19 mouse cellular contexts compared by ENCODE assay signal in the genomic region with DNA sequence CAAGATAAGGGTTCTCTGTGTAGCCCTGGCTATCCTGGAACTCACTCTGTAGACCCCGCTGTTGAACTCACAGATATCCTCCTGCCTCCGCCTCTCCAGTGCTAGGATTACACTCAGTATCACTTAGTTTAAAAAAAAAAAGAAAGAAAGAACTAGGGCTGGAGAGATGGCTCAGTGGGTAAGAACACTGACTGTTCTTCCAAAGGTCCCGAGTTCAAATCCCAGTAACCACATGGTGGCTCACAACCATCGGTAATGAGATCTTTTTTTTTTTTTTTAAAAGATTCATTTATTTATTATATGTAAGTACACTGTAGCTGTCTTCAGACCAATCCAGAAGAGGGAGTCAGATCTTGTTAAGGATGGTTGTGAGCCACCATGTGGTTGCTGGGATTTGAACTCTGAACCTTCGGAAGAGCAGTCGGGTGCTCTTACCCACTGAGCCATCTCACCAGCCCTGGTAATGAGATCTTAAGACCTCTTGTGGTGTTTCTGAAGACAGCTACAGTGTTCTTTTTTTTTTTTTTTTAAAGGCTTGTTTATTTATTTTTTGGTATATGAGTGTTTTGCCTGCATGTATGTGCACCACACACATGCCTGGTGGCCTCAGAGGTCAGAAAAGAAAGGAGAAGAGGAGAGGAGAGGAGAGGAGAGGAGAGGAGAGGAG. TPM values are rescaled to one million over a fixed set of nuclear protein-coding genes. Genes with fewer than 3 reads are reported as not detected.
A peak's percentile ranks its signal among the peaks of the same experiment; 100 is the strongest.
DNase-seq lines count a peak whose midpoint lies in the region; TF ChIP-seq lines count a peak whose summit lies in the region.
"Not testable (repeated sequence)": the region's sequence is repeated elsewhere in the genome, so short reads cannot be mapped to it uniquely, and the experiment has no call there.
"Had no signal": no experiment of that assay in that cellular context is flagged by ENCODE, and none has a peak within 500 bp of the region (broad histone marks: within the 10 kb centered on the region; RNA-seq: fewer than 3 reads in every experiment).

No protein-coding gene starts in this region.

- H3K27me3 ChIP-seq in CH12.LX (replicated peaks): peaks cover 33% of the 10 kb centered on the region
- H3K27me3 ChIP-seq in MEL (ENCODE audit: control insufficient read depth in 1 of 2, insufficient read depth in 2 of 2, low read length in 2 of 2); small intestine, adult 2 months (ENCODE audit: control insufficient read depth, insufficient read depth, low read length): not testable (repeated sequence)

- TF ChIP-seq RAD21 in CH12.LX (IDR thresholded peaks at IDR 0.05; ENCODE audit: low read depth, low read length); MEL (IDR thresholded peaks at IDR 0.05; ENCODE audit: low read depth, low read length): not testable (repeated sequence)

- not testable (repeated sequence) for H3K4me3 ChIP-seq in CH12.LX (replicated peaks in 1 of 3; ENCODE audit: low read depth in 2 of 3, low read length in 2 of 3, poor library complexity in 1 of 3); MEL (ENCODE audit: control insufficient read depth in 1 of 2, insufficient read depth in 1 of 2, low read depth in 2 of 2, low read length in 2 of 2); small intestine, adult 2 months (ENCODE audit: low read depth, low read length)

- TF ChIP-seq CTCF in CH12.LX (conservative IDR thresholded peaks at IDR 0.05 in 1 of 2, IDR thresholded peaks at IDR 0.05 in 1 of 2; ENCODE audit: low read depth in 2 of 2, low read length in 2 of 2); MEL (IDR thresholded peaks at IDR 0.05 in 2 of 3, conservative IDR thresholded peaks at IDR 0.05 in 1 of 3; ENCODE audit: control insufficient read depth in 1 of 3, insufficient read depth in 1 of 3, low read depth in 2 of 3, low read length in 3 of 3, poor library complexity in 1 of 3, severe bottlenecking in 1 of 3); small intestine, adult 2 months (IDR thresholded peaks at IDR 0.05; ENCODE audit: extremely low read depth, insufficient read length, insufficient replicate concordance, low read depth, low read length): not testable (repeated sequence)

- H3K4me1 ChIP-seq in CH12.LX (ENCODE audit: control insufficient read depth in 1 of 2, insufficient read depth in 2 of 2); MEL (ENCODE audit: control insufficient read depth in 1 of 2, insufficient read depth in 2 of 2, low read length in 2 of 2): not testable (repeated sequence)
- H3K4me1 ChIP-seq in small intestine, adult 2 months (ENCODE audit: control insufficient read depth, insufficient read depth, insufficient read length, low read length): peaks cover 43% of the 10 kb centered on the region

- dilution Hi-C loops in CH12.LX (cut with MboI; ENCODE audit: extremely low pct_ligation_motif_present, extremely low pct_unique_long_range_greater_than_20kb, low sequenced_read_pairs): not testable (repeated sequence)

- not testable (repeated sequence) for DNase-seq in CH12.LX (ENCODE audit: extremely low read depth); MEL (ENCODE audit: low read depth, low spot score)

- WGBS in small intestine, adult 2 months: 92% methylated on average over 6 of the region's 6 CpGs

- H3K36me3 ChIP-seq in CH12.LX (replicated peaks in 1 of 2; ENCODE audit: control insufficient read depth in 1 of 2, insufficient read depth in 1 of 2, low read length in 1 of 2); MEL (ENCODE audit: control insufficient read depth in 1 of 2, insufficient read depth in 2 of 2, low read length in 2 of 2); small intestine, adult 2 months (ENCODE audit: control insufficient read depth, insufficient read depth, low read length): not testable (repeated sequence)

- H3K9ac ChIP-seq in CH12.LX (ENCODE audit: insufficient read depth, low read depth); MEL (ENCODE audit: control insufficient read depth, low read depth, low read length, poor library complexity, severe bottlenecking): not testable (repeated sequence)

- TF ChIP-seq EP300 in CH12.LX (IDR thresholded peaks at IDR 0.05; ENCODE audit: low read length); MEL (IDR thresholded peaks at IDR 0.05; ENCODE audit: low read depth in 1 of 2, low read length in 2 of 2): not testable (repeated sequence)

- H3K4me2 ChIP-seq in CH12.LX (ENCODE audit: insufficient read depth, low read depth, poor library complexity, severe bottlenecking): not testable (repeated sequence)

- H3K79me2 ChIP-seq in CH12.LX (replicated peaks; ENCODE audit: control insufficient read depth, extremely low read depth, insufficient read depth, poor library complexity, severe bottlenecking); MEL (ENCODE audit: control insufficient read depth, insufficient read depth, low read length, poor library complexity): not testable (repeated sequence)

- H3K9me3 ChIP-seq in CH12.LX (replicated peaks; ENCODE audit: low read length); MEL (replicated peaks; ENCODE audit: insufficient read depth, low read length): not testable (repeated sequence)

- in situ Hi-C loops in CH12.LX (cut with MboI; ENCODE audit: low pct_ligation_motif_present, low pct_unique_long_range_greater_than_20kb, low sequenced_read_pairs): loop anchor here (5.0 kb wide), 1 partner anchor 142 kb away; a partner anchor contains a TSS

- TF ChIP-seq POLR2A in CH12.LX (IDR thresholded peaks at IDR 0.05; ENCODE audit: low read depth, low read length); MEL (IDR thresholded peaks at IDR 0.05; ENCODE audit: control insufficient read depth in 1 of 2, insufficient read depth in 1 of 2, low read depth in 1 of 2, low read length in 2 of 2, poor library complexity in 1 of 2); small intestine, adult 2 months (IDR thresholded peaks at IDR 0.05; ENCODE audit: low read depth, low read length): not testable (repeated sequence)

- not testable (repeated sequence) for H3K27ac ChIP-seq in CH12.LX (ENCODE audit: insufficient read depth, low read depth); MEL (ENCODE audit: control insufficient read depth, low read depth, low read length)
- H3K27ac ChIP-seq in small intestine, adult 2 months (ENCODE audit: insufficient read depth, low read depth, low read length): peak overlapping the region; percentile 96

TF ChIP-seq in CH12.LX, 34 proteins besides CTCF, POLR2A, EP300 and RAD21:
- TF ChIP-seq TBP (conservative IDR thresholded peaks at IDR 0.05; ENCODE audit: low read depth, low read length) (peak; percentile 89), ZNF384 (IDR thresholded peaks at IDR 0.05; ENCODE audit: low read depth, low read length) (peak; percentile 26; the same call in 1 of the 2 replicates)
TF ChIP-seq in CH12.LX: peak in this region for 2; not testable (repeated sequence) for 32.

TF ChIP-seq in MEL, 35 proteins besides CTCF, POLR2A, EP300 and RAD21:
- TF ChIP-seq TBP (IDR thresholded peaks at IDR 0.05; ENCODE audit: low read depth, low read length): peak; percentile 95
- TF ChIP-seq ZNF384 (IDR thresholded peaks at IDR 0.05; ENCODE audit: low read depth, low read length): 0 out of 2 replicates have a peak, but pooled peaks have one; percentile 32

RNA-seq across cellular contexts. Expression of a gene that starts 2.8 kb away (rescaled TPM):
- not detected in 2 replicates for total RNA-seq in CH12.LX (2012; rRNA removed)
- not detected in 2 replicates for total RNA-seq in CH12.LX (2014; rRNA removed)
- not detected in 2 replicates for polyA plus RNA-seq in CH12.LX (2012; ENCODE audit: insufficient read length, low read depth)
- not detected in 2 replicates for total RNA-seq in MEL (2012; rRNA removed)
- under 1 TPM in 1 of 2 experiments, not detected in 1; 0.14 TPM for polyA plus RNA-seq in MEL (2012; ENCODE audit: insufficient read depth in 1 of 2, insufficient read length in 2 of 2, low read depth in 1 of 2, low replicate concordance in 2 of 2, missing spikeins in 1 of 2)
- polyA plus RNA-seq in small intestine, adult 2 months (2012; rRNA removed): 152 and 325 TPM in 2 replicates
- total RNA-seq: adrenal gland, adult 2 months; adrenal gland, adult 8-10 months; adrenal gland, postnatal 10 days; adrenal gland, postnatal 14 days; adrenal gland, postnatal 25 days; adrenal gland, postnatal 36 days; ES-E14 had no signal
- polyA plus RNA-seq: activated CD4-positive, CD25-positive, alpha-beta regulatory T cell, adult 4 months; adrenal gland, adult 2 months; brain, embryonic 14.5 days; C2C12; CD4-positive, CD25-positive, alpha-beta regulatory T cell, adult 4 months; cerebellum, adult 2 months; G1E had no signal

RNA-seq across cellular contexts. Expression of a gene that starts 20.5 kb away (rescaled TPM):
- total RNA-seq in CH12.LX (2012; rRNA removed) (0.08 TPM in 1 of 2 replicates, not detected in the other), CH12.LX (2014; rRNA removed) (not detected in 2 replicates), MEL (2012; rRNA removed) (19.8 and 22.0 TPM in 2 replicates)
- polyA plus RNA-seq in CH12.LX (2012; ENCODE audit: insufficient read length, low read depth) (not detected in 2 replicates), MEL (2012; ENCODE audit: insufficient read depth in 1 of 2, insufficient read length in 2 of 2, low read depth in 1 of 2, low replicate concordance in 2 of 2, missing spikeins in 1 of 2) (10 to 100 TPM in 1 of 2 experiments, not detected in 1; 22.3 TPM)
- 1.4 and 4.1 TPM in 2 replicates for polyA plus RNA-seq in small intestine, adult 2 months (2012; rRNA removed)
- total RNA-seq: adrenal gland, adult 2 months; adrenal gland, postnatal 14 days; adrenal gland, postnatal 25 days; adrenal gland, postnatal 36 days; ES-E14 had no signal
- polyA plus RNA-seq: activated CD4-positive, CD25-positive, alpha-beta regulatory T cell, adult 4 months; brain, embryonic 14.5 days; C2C12; CD4-positive, CD25-positive, alpha-beta regulatory T cell, adult 4 months; cerebellum, adult 2 months; G1E had no signal

RNA-seq across cellular contexts. Expression of a gene that starts 21.3 kb away (rescaled TPM):
- total RNA-seq in CH12.LX (2012; rRNA removed) (0.84 and 2.7 TPM in 2 replicates), CH12.LX (2014; rRNA removed) (0.51 and 0.82 TPM in 2 replicates), MEL (2012; rRNA removed) (0.39 and 0.58 TPM in 2 replicates)
- polyA plus RNA-seq in CH12.LX (2012; ENCODE audit: insufficient read length, low read depth) (0.67 and 1.0 TPM in 2 replicates), MEL (2012; ENCODE audit: insufficient read depth in 1 of 2, insufficient read length in 2 of 2, low read depth in 1 of 2, low replicate concordance in 2 of 2, missing spikeins in 1 of 2) (under 1 TPM in 1 of 2 experiments, not detected in 1; 0.33 TPM)
- polyA plus RNA-seq in small intestine, adult 2 months (2012; rRNA removed): 41.0 and 57.7 TPM in 2 replicates
- total RNA-seq: adrenal gland, postnatal 25 days; G1E had no signal
- polyA plus RNA-seq: C2C12, G1E, Patski had no signal

RNA-seq across cellular contexts. Expression of a gene that starts 57.9 kb away (rescaled TPM):
- 0.64 and 0.92 TPM in 2 replicates for total RNA-seq in CH12.LX (2012; rRNA removed)
- total RNA-seq in CH12.LX (2014; rRNA removed): 1.4 and 1.5 TPM in 2 replicates
- polyA plus RNA-seq in CH12.LX (2012; ENCODE audit: insufficient read length, low read depth): 2.3 and 2.4 TPM in 2 replicates
- total RNA-seq in MEL (2012; rRNA removed): 44.7 and 45.7 TPM in 2 replicates
- 10 to 100 TPM in 1 of 2 experiments, not detected in 1; 34.5 TPM for polyA plus RNA-seq in MEL (2012; ENCODE audit: insufficient read depth in 1 of 2, insufficient read length in 2 of 2, low read depth in 1 of 2, low replicate concordance in 2 of 2, missing spikeins in 1 of 2)
- 0.05 TPM in 1 of 2 replicates, not detected in the other for polyA plus RNA-seq in small intestine, adult 2 months (2012; rRNA removed)
- total RNA-seq: adrenal gland, adult 18-20 months; adrenal gland, adult 2 months; adrenal gland, adult 8-10 months; adrenal gland, postnatal 10 days; adrenal gland, postnatal 14 days; adrenal gland, postnatal 25 days; adrenal gland, postnatal 36 days; adrenal gland, postnatal 4 days had no signal
- polyA plus RNA-seq: activated CD4-positive, CD25-positive, alpha-beta regulatory T cell, adult 4 months; adrenal gland, adult 2 months; brain, embryonic 14.5 days; CD4-positive, CD25-positive, alpha-beta regulatory T cell, adult 4 months; cerebellum, adult 2 months; Patski had no signal

Comparison
In these comparisons a context has a peak if more than half of its experiments do, and no peak if none do; other contexts are left out.
1. RNA of a gene that starts 2.8 kb away (polyA plus RNA-seq): 152 to 325 TPM in small intestine, adult 2 months; 0.14 TPM in MEL and not detected in CH12.LX; every median in the first group is over 100 times any median in the second.
2. RNA of a gene that starts 21.3 kb away (polyA plus RNA-seq): 41.0 to 57.7 TPM in small intestine, adult 2 months; 0.67 to 1.0 TPM in CH12.LX and 0.33 TPM in MEL; every median in the first group is over 10 times any median in the second.